Mouse (Mus musculus) forebrain, embryonic 11.5 days (tissue): ENCODE measurements around the gene Sema6b. TPM values are rescaled to one million over a fixed set of nuclear protein-coding genes. Genes with fewer than 3 reads are reported as not detected.
A peak's percentile ranks its signal among the peaks of the same experiment; 100 is the strongest.

Experiments used
- ATAC-seq: fragments of 200-750 bp; cut with Nextera tagmentation; replicated peaks from 2 replicates; pipeline ENCODE4 v1.8.0; 2017; ENCODE audit warnings: moderate TSS enrichment; ENCODE audit not compliant: low FRiP score
- DNase-seq: peaks from one replicate; pipeline ENCODE4 v3.0.0-alpha.2; 2017; ENCODE audit warnings: low spot score
- H3K27ac ChIP-seq: fragments of 300-500 bp; sonication (generic); 2 replicates; pipeline ENCODE4 v1.5.1; 2014; ENCODE audit warnings: low read depth, low read length
- H3K27me3 ChIP-seq: fragments of 300-500 bp; sonication (generic); 2 replicates; pipeline ENCODE4 v1.6.1; 2014; ENCODE audit warnings: mild to moderate bottlenecking, low read length, mixed read lengths; ENCODE audit not compliant: control insufficient read depth, insufficient read depth
- H3K36me3 ChIP-seq: fragments of 300-500 bp; sonication (generic); 2 replicates; pipeline ENCODE4 v1.6.1; 2014; ENCODE audit warnings: mild to moderate bottlenecking, low read length, moderate library complexity, mixed read lengths; ENCODE audit not compliant: control insufficient read depth, insufficient read depth
- H3K4me1 ChIP-seq: fragments of 300-500 bp; sonication (generic); replicated peaks from 2 replicates; pipeline ENCODE4 v1.6.1; 2014; ENCODE audit warnings: low read length, mixed read lengths; ENCODE audit not compliant: control insufficient read depth, insufficient read depth
- H3K4me2 ChIP-seq: fragments of 300-500 bp; sonication (generic); 2 replicates; pipeline ENCODE4 v1.6.1; 2014; ENCODE audit warnings: low read depth, mild to moderate bottlenecking, low read length, moderate library complexity, mixed read lengths; ENCODE audit not compliant: severe bottlenecking
- H3K4me3 ChIP-seq: fragments of 300-500 bp; sonication (generic); 2 replicates; pipeline ENCODE4 v1.5.1; 2014; ENCODE audit warnings: low read depth, low read length
- H3K9ac ChIP-seq: fragments of 300-500 bp; sonication (generic); 2 replicates; pipeline ENCODE4 v1.6.1; 2014; ENCODE audit warnings: low read length
- H3K9me3 ChIP-seq: fragments of 300-500 bp; sonication (generic); 2 replicates; pipeline ENCODE4 v1.6.1; 2016; ENCODE audit warnings: low read length, mixed read lengths; ENCODE audit not compliant: control insufficient read depth
- WGBS: fragments of 180-500 bp; shearing (Covaris S2); extraction: QIAGEN DNeasy Blood & Tissue Kit; methylation state at CpG from one replicate; pipeline ENCODE4 v1.1.7; 2014; 5-methylcytosine and 5-hydroxymethylcytosine counted together
- polyA plus RNA-seq: library from polyadenylated mRNA; unstranded; fragments of >200 nt; fragmentation: Nextera tagmentation; extraction: Ambion mirVana; gene quantifications from 2 replicates; pipeline ENCODE4 v1.2.1, GENCODE M21; 2014

Sema6b gene
- polyA plus RNA-seq, 1 experiment from 2014 or later, result 2.5 TPM

- 51% methylated on average over 9 of the region's 9 CpGs for WGBS
- peak; percentile 45; the same call in 1 of the 2 replicates for ATAC-seq
- no peak overlapping the region for H3K9ac ChIP-seq
- no peak overlapping the region for H3K4me2 ChIP-seq
- DNase-seq, result peak; percentile 65
- no peaks in the 10 kb centered on the region for H3K9me3 ChIP-seq
- peaks cover 13% of the 10 kb centered on the region for H3K27me3 ChIP-seq
- peaks cover 7% of the 10 kb centered on the region for H3K4me1 ChIP-seq
- no peak overlapping the region for H3K27ac ChIP-seq
- no peak overlapping the region for H3K4me3 ChIP-seq
- no peaks in the 10 kb centered on the region for H3K36me3 ChIP-seq
These were observed 13.5 kb upstream of the Sema6b start for GRCm38 (mm10) chr17:56153643-56154042.

DNA sequence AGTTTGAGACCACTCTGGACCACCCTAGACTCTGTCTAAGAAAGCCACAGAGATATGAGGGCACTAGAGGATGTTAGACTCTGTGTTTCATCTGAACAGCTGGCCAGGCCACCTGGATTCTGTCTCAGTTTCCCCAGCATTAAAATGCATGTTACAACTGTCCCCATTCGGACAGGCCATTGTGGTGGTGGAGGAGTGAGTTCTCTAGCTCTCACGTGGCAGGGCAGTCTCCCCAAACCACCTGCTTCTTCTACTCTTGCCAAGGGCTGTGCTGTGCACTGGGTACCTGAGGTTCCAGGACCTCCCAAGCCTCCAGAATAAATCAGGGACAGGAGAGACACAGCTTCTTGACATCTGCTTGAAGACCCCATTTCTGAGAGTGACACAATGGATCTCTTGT is 9.8 kb upstream of the Sema6b start:
- no peak for ATAC-seq
- Histone ChIP-seq H3K9me3 (no peaks in the 10 kb centered on the region), H3K36me3 (no peaks in the 10 kb centered on the region), H3K4me2 (no peak overlapping the region), H3K27me3 (peaks cover 22% of the 10 kb centered on the region), H3K9ac (no peak overlapping the region), H3K27ac (no peak overlapping the region), H3K4me3 (no peak overlapping the region), H3K4me1 (peaks cover 7% of the 10 kb centered on the region)
- no peak for DNase-seq
- WGBS, result 42% methylated on average over 2 of the region's 2 CpGs

- peak overlapping the region; percentile 37 for H3K4me2 ChIP-seq
- ATAC-seq (peak; percentile 19; the same call in 1 of the 2 replicates), DNase-seq (no peak)
- no peak overlapping the region for H3K27ac ChIP-seq
- H3K4me3 ChIP-seq, result peak overlapping the region; percentile 9; the same call in 1 of the 2 replicates
- no peaks in the 10 kb centered on the region for H3K36me3 ChIP-seq
- WGBS, result 1% methylated on average over 30 of the region's 30 CpGs
- no peaks in the 10 kb centered on the region for H3K9me3 ChIP-seq
- H3K9ac ChIP-seq, result peak overlapping the region; percentile 35
- peaks cover 6% of the 10 kb centered on the region for H3K4me1 ChIP-seq
- peaks cover 22% of the 10 kb centered on the region for H3K27me3 ChIP-seq
These were observed 8.9 kb upstream of the Sema6b start for GRCm38 (mm10) chr17:56148790-56149618.

DNA sequence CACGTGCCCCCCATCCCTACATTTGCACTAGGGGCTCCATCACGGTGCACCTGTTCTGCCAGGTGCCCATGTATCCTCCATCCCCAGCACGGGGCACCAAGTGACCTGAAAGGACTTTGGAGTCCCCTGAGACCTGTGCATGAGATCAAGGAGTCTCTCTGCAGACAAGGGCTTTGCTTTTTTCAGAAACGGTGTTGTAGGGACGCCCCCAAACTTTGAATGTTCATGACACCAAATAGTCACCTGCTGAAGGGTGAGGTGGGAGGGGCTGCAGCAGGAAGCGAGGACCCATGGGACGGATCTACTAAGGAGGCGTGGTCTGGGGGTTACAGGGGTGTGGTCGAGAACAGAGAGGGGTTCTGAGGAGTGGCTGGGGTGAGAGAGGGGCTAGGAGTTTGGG is 8.1 kb upstream of the Sema6b start:
- WGBS, result 21% methylated on average over 9 of the region's 9 CpGs
- Histone ChIP-seq H3K4me1 (peaks cover 5% of the 10 kb centered on the region), H3K27ac (no peak overlapping the region), H3K9me3 (no peaks in the 10 kb centered on the region), H3K4me2 (no peak overlapping the region; the same call in 1 of the 2 replicates), H3K27me3 (peaks cover 22% of the 10 kb centered on the region), H3K4me3 (no peak overlapping the region), H3K36me3 (no peaks in the 10 kb centered on the region), H3K9ac (no peak overlapping the region; the same call in 1 of the 2 replicates)
- DNase-seq (no peak), ATAC-seq (no peak)

- no peak overlapping the region for H3K27ac ChIP-seq
- DNase-seq, result no peak
- no peak overlapping the region for H3K4me3 ChIP-seq
- no peak overlapping the region for H3K4me2 ChIP-seq
- no peak for ATAC-seq
- H3K9ac ChIP-seq, result no peak overlapping the region
- peaks cover 22% of the 10 kb centered on the region for H3K27me3 ChIP-seq
- H3K9me3 ChIP-seq, result no peaks in the 10 kb centered on the region
- WGBS, result 71% methylated on average over 12 of the region's 12 CpGs
- no peaks in the 10 kb centered on the region for H3K36me3 ChIP-seq
- H3K4me1 ChIP-seq, result peaks cover 6% of the 10 kb centered on the region
These were observed 7.3 kb upstream of the Sema6b start for GRCm38 (mm10) chr17:56147420-56147819.

DNA sequence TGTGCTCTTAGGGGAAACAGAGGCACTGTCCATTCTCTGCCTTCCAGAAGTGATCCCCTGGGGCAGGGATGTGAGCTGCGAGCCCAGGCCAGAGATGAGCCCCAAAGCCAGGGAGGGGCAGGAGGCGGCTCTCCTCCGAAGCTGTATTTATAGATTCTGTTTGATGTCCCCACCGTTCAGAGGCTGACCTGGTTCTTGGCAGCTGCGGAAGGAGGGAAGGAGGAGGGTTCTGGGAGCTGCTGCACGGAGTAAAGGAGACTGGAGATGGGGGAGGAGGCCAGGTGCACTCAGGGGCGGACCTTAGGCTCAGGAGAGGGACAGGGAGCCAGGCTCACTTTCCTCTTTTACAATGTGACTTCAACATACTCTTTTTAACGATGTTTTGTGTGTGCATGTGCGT is 6.0 kb upstream of the Sema6b start:
- no peaks in the 10 kb centered on the region for H3K9me3 ChIP-seq
- peaks cover 17% of the 10 kb centered on the region for H3K4me1 ChIP-seq
- ATAC-seq (no peak), DNase-seq (no peak)
- no peak overlapping the region for H3K4me2 ChIP-seq
- WGBS, result 26% methylated on average over 9 of the region's 9 CpGs
- H3K36me3 ChIP-seq, result no peaks in the 10 kb centered on the region
- no peak overlapping the region for H3K27ac ChIP-seq
- no peak overlapping the region for H3K4me3 ChIP-seq
- peaks cover 30% of the 10 kb centered on the region for H3K27me3 ChIP-seq
- no peak overlapping the region for H3K9ac ChIP-seq

GRCm38 (mm10) chr17:56144546-56144945 is 4.4 kb upstream of the Sema6b start:
- ATAC-seq (no peak), DNase-seq (no peak)
- Histone ChIP-seq H3K4me3 (no peak overlapping the region), H3K9ac (no peak overlapping the region), H3K4me2 (no peak overlapping the region), H3K27me3 (peaks cover 37% of the 10 kb centered on the region), H3K4me1 (peaks cover 17% of the 10 kb centered on the region), H3K36me3 (no peaks in the 10 kb centered on the region), H3K27ac (no peak overlapping the region), H3K9me3 (no peaks in the 10 kb centered on the region)
- WGBS, result 78% methylated on average over 9 of the region's 9 CpGs

DNA sequence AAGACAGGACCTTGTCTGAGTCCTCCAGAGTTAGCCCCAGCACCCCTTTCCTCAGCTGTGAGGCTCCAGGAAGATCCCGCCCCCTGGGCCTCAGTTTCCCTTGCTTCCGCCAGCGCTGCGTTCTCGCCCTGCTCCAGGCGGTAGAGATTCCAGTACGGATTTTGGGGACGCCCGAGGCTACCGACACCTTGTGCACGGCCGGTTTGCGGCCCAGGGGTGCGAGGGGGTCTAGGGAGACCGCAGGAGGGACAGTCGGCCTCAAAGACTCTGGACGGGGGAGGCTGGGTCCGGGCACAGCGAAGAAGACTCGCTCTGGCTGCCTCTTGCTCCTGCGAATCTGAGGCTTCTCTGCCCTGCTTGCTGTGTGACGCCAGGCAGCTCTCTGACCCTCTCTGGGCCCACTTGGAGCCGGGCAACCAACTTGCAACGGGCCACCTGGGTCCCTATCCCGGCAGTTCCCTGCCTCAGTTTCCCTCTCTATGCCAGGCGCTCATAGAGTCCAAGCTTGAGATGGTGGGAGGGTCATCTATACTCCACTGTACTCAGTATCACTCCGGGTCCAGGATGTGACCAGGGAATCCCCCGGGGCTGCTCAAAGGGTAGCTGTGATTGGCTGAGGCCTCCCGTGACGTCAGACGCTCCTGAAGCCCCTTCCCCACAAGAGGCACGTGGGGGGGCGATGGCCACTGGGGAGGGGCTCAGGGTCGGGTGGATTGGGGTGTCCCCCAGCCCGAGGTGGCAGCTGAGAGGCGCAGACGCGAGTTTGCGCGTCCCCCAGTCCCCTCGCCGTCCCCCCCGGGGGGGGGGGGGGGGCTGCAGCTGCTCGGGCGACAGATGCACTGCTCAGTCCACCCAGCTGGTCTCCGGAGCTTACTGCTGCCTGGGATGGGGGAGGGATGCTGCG is 1.8 kb upstream of the Sema6b start:
- WGBS, result under 1% methylated on average over 36 of the region's 47 CpGs
- Histone ChIP-seq H3K27ac (no peak overlapping the region), H3K27me3 (peaks cover 37% of the 10 kb centered on the region), H3K36me3 (no peaks in the 10 kb centered on the region), H3K4me1 (peaks cover 12% of the 10 kb centered on the region), H3K4me3 (peak overlapping the region; percentile 30), H3K4me2 (peak overlapping the region; percentile 62), H3K9ac (peak overlapping the region; percentile 45), H3K9me3 (no peaks in the 10 kb centered on the region)
- ATAC-seq, result peak; percentile 58
- peak; percentile 75 for DNase-seq
